Mouse (Mus musculus): ENCODE results near the gene Kremen1. TPM values are rescaled to one million over a fixed set of nuclear protein-coding genes. Genes with fewer than 3 reads are reported as not detected.

Gene Kremen1
- polyA plus RNA-seq, 1 experiment from 2014 or later = 12.1 TPM

DNA sequence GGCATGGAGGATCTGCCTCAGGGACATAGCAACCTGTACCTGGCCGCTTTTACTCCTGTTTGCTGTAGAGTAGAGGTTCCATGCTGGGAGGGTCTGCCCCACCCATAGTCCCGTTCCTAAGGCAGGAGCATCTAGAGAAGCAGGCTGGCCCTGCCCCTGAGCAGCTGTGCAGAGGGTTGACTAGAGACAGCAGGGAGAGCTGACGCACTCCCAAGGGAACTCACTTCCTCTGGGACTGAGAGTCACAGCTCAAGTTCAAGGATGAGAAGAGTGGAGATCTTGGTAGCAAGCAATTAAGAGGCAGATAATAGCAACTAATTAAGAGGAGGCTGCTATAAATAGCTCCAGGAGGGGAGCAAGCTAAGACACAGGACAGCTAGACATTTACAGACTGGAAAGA is 88.5 kb downstream of the Kremen1 start:
- H3K9me3 ChIP-seq = no peaks in the 10 kb centered on the region
- no peaks in the 10 kb centered on the region for H3K36me3 ChIP-seq
- H3K27me3 ChIP-seq (ENCODE audit: insufficient read depth, poor library complexity, severe bottlenecking) = no peaks in the 10 kb centered on the region
- H3K4me1 ChIP-seq (replicated peaks) = peaks cover 9% of the 10 kb centered on the region
- H3K27ac ChIP-seq = no peak overlapping the region
- 57% methylated on average over 3 of the region's 3 CpGs for WGBS
- DNase-seq (ENCODE audit: low spot score) = no peak
- no peak overlapping the region for H3K4me3 ChIP-seq

DNA sequence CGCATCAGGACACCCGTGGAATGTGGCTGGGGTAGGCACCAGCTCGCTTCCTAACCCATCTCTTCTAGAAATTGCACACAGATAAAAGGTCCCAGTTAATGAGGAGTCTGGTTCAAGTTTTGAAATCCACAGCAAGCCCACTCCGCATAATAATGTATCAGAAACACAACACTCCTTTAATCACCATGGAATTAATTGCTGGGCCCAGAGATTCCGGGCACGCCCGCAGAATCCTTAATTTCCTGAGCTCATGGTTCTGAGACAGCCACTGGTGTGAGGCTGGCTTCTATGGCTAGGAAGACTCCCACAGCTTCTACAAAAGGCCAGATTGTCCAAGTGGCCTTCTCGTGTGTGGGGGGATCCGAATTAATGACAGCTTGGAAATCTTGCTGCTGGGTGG is 94.0 kb downstream of the Kremen1 start:
- H3K27ac ChIP-seq = 0 out of 2 replicates have a peak overlapping the region, but pooled peaks have one; percentile 24
- no peaks in the 10 kb centered on the region for H3K36me3 ChIP-seq
- H3K27me3 ChIP-seq (ENCODE audit: insufficient read depth, poor library complexity, severe bottlenecking) = peaks cover 14% of the 10 kb centered on the region; the same call in 1 of the 2 replicates
- DNase-seq (ENCODE audit: low spot score) = no peak
- H3K4me3 ChIP-seq = no peak overlapping the region
- 87% methylated on average over 9 of the region's 9 CpGs for WGBS
- H3K9me3 ChIP-seq = no peaks in the 10 kb centered on the region
- peaks cover 23% of the 10 kb centered on the region for H3K4me1 ChIP-seq (replicated peaks)

- Histone ChIP-seq H3K27me3 (ENCODE audit: insufficient read depth, poor library complexity, severe bottlenecking) (peaks cover 14% of the 10 kb centered on the region; the same call in 1 of the 2 replicates), H3K4me3 (no peak overlapping the region), H3K4me1 (replicated peaks) (peaks cover 23% of the 10 kb centered on the region), H3K9me3 (peaks cover 7% of the 10 kb centered on the region), H3K27ac (peak overlapping the region; percentile 78), H3K36me3 (no peaks in the 10 kb centered on the region)
- WGBS = 19% methylated on average over 8 of the region's 8 CpGs
- DNase-seq (ENCODE audit: low spot score) = no peak
Observed at GRCm38 (mm10) chr11:5165471-5165916, 95.9 kb downstream of the Kremen1 start.

GRCm38 (mm10) chr11:5164310-5164709 is 97.0 kb downstream of the Kremen1 start:
- H3K4me3 ChIP-seq = no peak overlapping the region
- H3K27me3 ChIP-seq (ENCODE audit: insufficient read depth, poor library complexity, severe bottlenecking) = peaks cover 14% of the 10 kb centered on the region; the same call in 1 of the 2 replicates
- WGBS = 24% methylated on average over 8 of the region's 8 CpGs
- H3K36me3 ChIP-seq = no peaks in the 10 kb centered on the region
- DNase-seq (ENCODE audit: low spot score) = no peak
- H3K4me1 ChIP-seq (replicated peaks) = peaks cover 23% of the 10 kb centered on the region
- H3K27ac ChIP-seq = peak overlapping the region; percentile 67
- H3K9me3 ChIP-seq = peaks cover 7% of the 10 kb centered on the region

- WGBS = 96% methylated on average over 8 of the region's 8 CpGs
- no peaks in the 10 kb centered on the region for H3K36me3 ChIP-seq
- H3K4me3 ChIP-seq = no peak overlapping the region
- peaks cover 14% of the 10 kb centered on the region; the same call in 1 of the 2 replicates for H3K27me3 ChIP-seq (ENCODE audit: insufficient read depth, poor library complexity, severe bottlenecking)
- no peak for DNase-seq (ENCODE audit: low spot score)
- H3K27ac ChIP-seq = no peak overlapping the region
- peaks cover 23% of the 10 kb centered on the region for H3K4me1 ChIP-seq (replicated peaks)
- H3K9me3 ChIP-seq = peaks cover 7% of the 10 kb centered on the region
Observed at GRCm38 (mm10) chr11:5163421-5163820, 97.9 kb downstream of the Kremen1 start.

GRCm38 (mm10) chr11:5160722-5161485 is 100.5 kb downstream of the Kremen1 start:
- Histone ChIP-seq H3K27ac (no peak overlapping the region), H3K27me3 (ENCODE audit: insufficient read depth, poor library complexity, severe bottlenecking) (peaks cover 14% of the 10 kb centered on the region; the same call in 1 of the 2 replicates), H3K9me3 (peaks cover 7% of the 10 kb centered on the region), H3K36me3 (no peaks in the 10 kb centered on the region), H3K4me3 (no peak overlapping the region), H3K4me1 (replicated peaks) (peaks cover 32% of the 10 kb centered on the region)
- 74% methylated on average over 17 of the region's 17 CpGs for WGBS
- DNase-seq (ENCODE audit: low spot score) = no peak

- Histone ChIP-seq H3K27ac (no peak overlapping the region), H3K9me3 (peaks cover 7% of the 10 kb centered on the region), H3K4me3 (no peak overlapping the region), H3K4me1 (replicated peaks) (peaks cover 26% of the 10 kb centered on the region), H3K27me3 (ENCODE audit: insufficient read depth, poor library complexity, severe bottlenecking) (0 out of 2 replicates have a peak, but pooled peaks cover 5% of the 10 kb centered on the region), H3K36me3 (no peaks in the 10 kb centered on the region)
- WGBS = 88% methylated on average over 11 of the region's 11 CpGs
- no peak for DNase-seq (ENCODE audit: low spot score)
Observed at GRCm38 (mm10) chr11:5158056-5158455, 103.3 kb downstream of the Kremen1 start.

DNA sequence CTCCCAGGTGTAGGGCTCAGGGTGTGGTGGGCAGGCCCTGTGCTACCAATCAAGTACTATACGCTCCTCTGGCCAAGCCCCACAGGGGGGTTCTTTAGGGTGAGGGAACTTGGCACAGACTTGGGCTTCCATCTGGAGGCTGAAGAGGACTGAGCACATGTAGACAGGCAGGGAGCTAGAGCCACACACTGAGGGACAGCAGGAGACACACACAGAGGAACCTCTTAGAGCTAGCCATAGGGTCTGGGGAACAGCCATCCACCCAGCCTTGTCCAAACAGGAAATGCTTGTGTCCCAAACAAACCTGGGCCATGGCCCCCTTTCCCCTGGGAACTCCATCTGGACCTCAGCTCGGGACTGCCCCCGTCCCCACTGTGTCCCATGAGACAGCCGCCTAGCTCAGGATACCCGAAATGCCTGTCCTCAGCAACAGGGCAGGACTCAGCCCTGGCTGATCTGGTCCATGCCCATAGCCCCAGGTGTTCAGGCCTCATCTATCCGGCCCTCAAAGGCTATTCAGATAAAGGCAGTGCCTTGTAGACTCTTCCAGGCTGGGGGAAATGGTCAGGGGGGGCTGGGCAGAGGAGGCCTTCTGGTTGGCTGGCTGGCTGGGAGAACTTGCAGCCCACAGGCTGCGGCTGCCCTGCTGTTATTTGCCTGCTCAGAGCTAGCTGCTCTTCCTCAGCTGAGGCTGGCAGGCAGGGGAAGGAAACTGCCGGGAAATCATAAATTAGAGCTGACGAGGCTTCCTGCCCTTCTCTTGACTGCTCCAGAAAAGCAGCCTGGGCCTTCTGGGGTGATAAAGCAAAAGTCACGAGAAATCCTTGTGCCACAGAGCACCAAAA is 106.2 kb downstream of the Kremen1 start:
- Histone ChIP-seq H3K9me3 (no peaks in the 10 kb centered on the region), H3K4me3 (no peak overlapping the region), H3K27ac (peak overlapping the region; percentile 37; the same call in 1 of the 2 replicates), H3K4me1 (replicated peaks) (peaks cover 52% of the 10 kb centered on the region), H3K27me3 (ENCODE audit: insufficient read depth, poor library complexity, severe bottlenecking) (peaks cover 22% of the 10 kb centered on the region), H3K36me3 (no peaks in the 10 kb centered on the region)
- DNase-seq (ENCODE audit: low spot score) = no peak
- 39% methylated on average over 10 of the region's 10 CpGs for WGBS

DNA sequence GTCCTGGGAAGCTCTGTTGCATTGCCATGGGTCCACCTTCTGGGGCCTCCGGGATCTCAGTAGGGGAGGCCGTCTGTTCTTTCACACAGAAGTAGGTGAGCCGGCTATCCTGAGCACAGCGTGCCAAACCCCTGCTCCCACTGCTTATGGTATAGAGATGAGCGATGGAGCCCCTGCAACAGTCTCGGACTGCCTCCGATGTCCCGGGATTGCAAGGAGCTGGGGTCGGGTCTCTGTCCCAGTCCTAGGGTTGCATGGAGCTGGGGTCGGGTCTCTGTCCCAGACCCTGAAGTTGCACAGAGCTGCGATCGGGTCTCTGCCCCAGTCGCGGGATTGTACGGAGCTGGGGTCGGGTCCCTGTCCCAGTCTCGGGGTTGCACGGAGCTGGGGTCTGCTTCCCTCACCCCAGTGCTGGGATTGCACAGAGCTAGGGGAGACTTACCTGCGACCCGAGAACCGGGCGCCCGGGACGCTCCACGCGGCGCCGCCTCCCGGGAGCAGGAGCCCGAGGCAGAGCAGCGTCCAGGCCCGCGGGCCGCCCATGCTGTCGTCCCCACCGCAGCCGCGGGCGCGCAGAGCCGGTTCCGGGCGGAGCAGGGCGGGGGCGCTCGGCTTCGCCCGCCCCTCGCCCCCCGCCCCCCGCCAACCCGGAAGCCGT is 109.5 kb downstream of the Kremen1 start, which contains the start of gene Emid1:
Gene Emid1, minus strand, starts transcription at position 578 of the 658 bp plus-strand sequence.
- peaks cover 79% of the 10 kb centered on the region for H3K4me1 ChIP-seq (replicated peaks)
- WGBS = under 1% methylated on average over 46 of the region's 53 CpGs
- H3K27me3 ChIP-seq (ENCODE audit: insufficient read depth, poor library complexity, severe bottlenecking) = peaks cover 29% of the 10 kb centered on the region
- H3K27ac ChIP-seq = peak within 1 kb of the TSS; percentile 91
- H3K4me3 ChIP-seq = peak within 1 kb of the TSS; percentile 70
- H3K36me3 ChIP-seq = no peaks in the 10 kb centered on the region
- peak; percentile 58 for DNase-seq (ENCODE audit: low spot score)
- no peaks in the 10 kb centered on the region for H3K9me3 ChIP-seq

GRCm38 (mm10) chr11:5151247-5151630 is 110.1 kb downstream of the Kremen1 start:
- 11% methylated on average over 4 of the region's 4 CpGs for whole genome bisulfite sequencing
- peaks cover 76% of the 10 kb centered on the region for H3K4me1 ChIP-seq (replicated peaks)
- peak overlapping the region; percentile 91 for H3K27ac ChIP-seq
- no peak for DNase-seq (ENCODE audit: low spot score)
- H3K4me3 ChIP-seq = peak overlapping the region; percentile 70
- H3K9me3 ChIP-seq = no peaks in the 10 kb centered on the region
- no peaks in the 10 kb centered on the region for H3K36me3 ChIP-seq
- peaks cover 29% of the 10 kb centered on the region for H3K27me3 ChIP-seq (ENCODE audit: insufficient read depth, poor library complexity, severe bottlenecking)

- Histone ChIP-seq H3K4me3 (peak overlapping the region; percentile 70), H3K9me3 (no peaks in the 10 kb centered on the region), H3K27ac (peak overlapping the region; percentile 91), H3K4me1 (replicated peaks) (peaks cover 76% of the 10 kb centered on the region), H3K27me3 (ENCODE audit: insufficient read depth, poor library complexity, severe bottlenecking) (peaks cover 29% of the 10 kb centered on the region), H3K36me3 (peaks cover 2% of the 10 kb centered on the region; the same call in 1 of the 2 replicates)
- DNase-seq (ENCODE audit: low spot score) = peak; percentile 65
- 52% methylated on average over 9 of the region's 9 CpGs for WGBS
Observed at GRCm38 (mm10) chr11:5150416-5151246, 110.7 kb downstream of the Kremen1 start.

All from hindbrain, embryonic 10.5 days (tissue).